Mouse (Mus musculus) kidney, postnatal 14 days (tissue): ENCODE results near the gene Myh9.

Source experiments
- DNase-seq: peaks from one replicate; pipeline ENCODE4 v3.0.0; 2022; ENCODE audit warnings: mixed read lengths

The Myh9 gene

GRCm38 (mm10) chr15:77806565-77807263 is 35.3 kb downstream of the Myh9 start:
- DNase-seq = no peak

GRCm38 (mm10) chr15:77805657-77806056 is 36.3 kb downstream of the Myh9 start:
- no peak for DNase-seq

GRCm38 (mm10) chr15:77804949-77805348 is 37.0 kb downstream of the Myh9 start:
- DNase-seq = no peak

GRCm38 (mm10) chr15:77804460-77804859 is 37.5 kb downstream of the Myh9 start:
- DNase-seq = no peak

GRCm38 (mm10) chr15:77803747-77804146 is 38.2 kb downstream of the Myh9 start:
- DNase-seq = no peak

- no peak for DNase-seq
Measured at GRCm38 (mm10) chr15:77802992-77803391, 39.0 kb downstream of the Myh9 start.

GRCm38 (mm10) chr15:77801188-77801587 is 40.8 kb downstream of the Myh9 start:
- DNase-seq = no peak

- DNase-seq = peak; percentile 83
Measured at GRCm38 (mm10) chr15:77800511-77800910, 41.5 kb downstream of the Myh9 start.

- no peak for DNase-seq
Measured at GRCm38 (mm10) chr15:77799491-77800474, 42.2 kb downstream of the Myh9 start.

- DNase-seq = peak; percentile 82
Measured at GRCm38 (mm10) chr15:77798664-77799490, 43.1 kb downstream of the Myh9 start.

- peak; percentile 65 for DNase-seq
Measured at GRCm38 (mm10) chr15:77797609-77798411, 44.2 kb downstream of the Myh9 start.

GRCm38 (mm10) chr15:77796409-77797035 is 45.5 kb downstream of the Myh9 start:
- DNase-seq = no peak

- no peak for DNase-seq
Measured at GRCm38 (mm10) chr15:77794908-77795356, 47.0 kb downstream of the Myh9 start.

- no peak for DNase-seq
Measured at GRCm38 (mm10) chr15:77794138-77794907, 47.7 kb downstream of the Myh9 start.

GRCm38 (mm10) chr15:77793554-77793953 is 48.4 kb downstream of the Myh9 start:
- no peak for DNase-seq

- DNase-seq = no peak
Measured at GRCm38 (mm10) chr15:77793094-77793493, 48.9 kb downstream of the Myh9 start.

- no peak for DNase-seq
Measured at GRCm38 (mm10) chr15:77792056-77792455, 49.9 kb downstream of the Myh9 start.

GRCm38 (mm10) chr15:77790656-77791405 is 51.1 kb downstream of the Myh9 start:
- no peak for DNase-seq

- DNase-seq = no peak
Measured at GRCm38 (mm10) chr15:77789186-77789585, 52.8 kb downstream of the Myh9 start.

GRCm38 (mm10) chr15:77788356-77788755 is 53.6 kb downstream of the Myh9 start:
- no peak for DNase-seq
